Mouse (Mus musculus): ENCODE measurements at regions not wholly inside any gene's neighbourhood (a gene's known extent, or its start where the extent isn't known, plus 50 kb on each side); places are given as distances from the start of the nearest gene placed in this dataset.
A peak's percentile ranks its signal among the peaks of the same experiment; 100 is the strongest.

DNA sequence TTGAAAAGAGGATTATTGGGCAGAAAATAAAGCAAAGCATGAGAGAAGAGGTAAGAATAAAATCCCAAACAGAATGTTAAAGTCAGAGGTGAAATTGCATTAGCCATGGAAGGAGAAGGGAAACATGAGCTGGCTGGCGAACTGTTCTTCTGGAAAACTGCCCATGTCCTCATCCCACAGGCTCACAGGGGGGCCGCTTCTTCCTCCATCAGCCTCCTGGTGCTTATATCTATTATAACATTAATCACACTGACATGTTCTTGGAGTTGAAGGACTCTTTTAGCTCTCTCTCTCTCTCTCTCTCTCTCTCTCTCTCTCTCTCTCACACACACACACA lies 293.4 kb upstream of the Chrm3 start:
- Histone ChIP-seq H3K36me3 (ENCODE audit: control insufficient read depth, insufficient read depth) (no peaks in the 10 kb centered on the region), H3K4me3 (no peak overlapping the region), H3K27me3 (ENCODE audit: control insufficient read depth, insufficient read depth, insufficient read length) (no peaks in the 10 kb centered on the region), H3K4me2 (ENCODE audit: low read depth) (peak overlapping the region; percentile 68), H3ac (ENCODE audit: control insufficient read depth, insufficient read length) (no peak overlapping the region), H3K79me2 (ENCODE audit: control insufficient read depth, insufficient read depth) (no peaks in the 10 kb centered on the region)
- TF ChIP-seq REST (IDR thresholded peaks at IDR 0.05; ENCODE audit: insufficient read depth, insufficient read length) (no peak), TCF12 (IDR thresholded peaks at IDR 0.05; ENCODE audit: insufficient read depth, poor library complexity, severe bottlenecking) (no peak), CEBPB (IDR thresholded peaks at IDR 0.05; ENCODE audit: insufficient read depth, poor library complexity, severe bottlenecking) (no peak), TCF3 (IDR thresholded peaks at IDR 0.05; ENCODE audit: insufficient read length, low read depth) (no peak), E2F4 (IDR thresholded peaks at IDR 0.05; ENCODE audit: insufficient read depth) (no peak), POLR2A (IDR thresholded peaks at IDR 0.05; ENCODE audit: insufficient read length, low read depth) (no peak), MYOG (IDR thresholded peaks at IDR 0.05; ENCODE audit: control insufficient read depth in 1 of 3, insufficient read depth in 1 of 3, insufficient read length in 2 of 3, low read depth in 2 of 3) (no peak), MYOD1 (IDR thresholded peaks at IDR 0.05; ENCODE audit: control insufficient read depth in 1 of 3, insufficient read length in 2 of 3, low read depth in 2 of 3) (no peak), USF1 (IDR thresholded peaks at IDR 0.05; ENCODE audit: low read depth) (no peak), MAX (IDR thresholded peaks at IDR 0.05; ENCODE audit: low read depth) (no peak), POLR2AphosphoS2 (IDR thresholded peaks at IDR 0.05; ENCODE audit: insufficient read length, low read depth) (no peak), SRF (IDR thresholded peaks at IDR 0.05; ENCODE audit: control insufficient read depth, insufficient read length, low read depth) (no peak)

DNA sequence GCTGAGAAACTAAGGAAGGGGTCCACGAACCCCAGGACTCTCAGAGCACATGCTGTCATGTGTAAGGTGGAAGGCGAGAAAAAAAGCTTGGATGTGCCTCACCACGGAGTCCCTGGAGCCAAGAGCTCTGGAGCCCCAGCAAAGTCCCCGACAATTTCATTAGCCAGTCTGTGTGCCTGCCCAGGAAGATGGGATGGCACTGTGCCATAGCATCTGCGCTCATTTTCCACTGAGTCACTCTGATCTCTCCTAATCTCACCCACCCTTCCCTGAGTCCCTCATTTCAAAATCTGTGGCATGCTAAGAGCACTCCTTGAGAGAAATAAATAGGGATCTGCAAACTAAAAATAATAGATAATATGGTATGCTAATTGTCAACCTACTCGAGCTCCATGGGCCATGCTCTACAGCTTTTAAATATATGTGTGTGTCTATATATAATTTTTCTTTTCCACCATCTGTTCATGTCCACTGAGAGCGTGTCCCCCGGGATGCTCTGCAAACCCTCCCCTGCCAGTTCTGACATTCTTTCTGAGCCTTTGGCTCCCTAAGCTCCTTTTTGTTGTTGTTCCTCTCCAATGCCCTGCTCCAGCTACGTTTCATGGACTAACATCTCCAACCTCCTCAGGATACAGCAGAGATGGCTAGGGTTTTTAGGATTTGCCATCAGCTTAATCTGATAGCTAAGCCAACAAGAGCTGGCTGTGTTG lies 292.9 kb upstream of the Chrm3 start:
- Histone ChIP-seq H3ac (ENCODE audit: control insufficient read depth, insufficient read length) (no peak overlapping the region), H3K27me3 (ENCODE audit: control insufficient read depth, insufficient read depth, insufficient read length) (no peaks in the 10 kb centered on the region), H3K79me2 (ENCODE audit: control insufficient read depth, insufficient read depth) (no peaks in the 10 kb centered on the region), H3K4me3 (no peak overlapping the region), H3K36me3 (ENCODE audit: control insufficient read depth, insufficient read depth) (no peaks in the 10 kb centered on the region), H3K4me2 (ENCODE audit: low read depth) (peak overlapping the region; percentile 68)
- TF ChIP-seq MYOD1 (IDR thresholded peaks at IDR 0.05; ENCODE audit: control insufficient read depth in 1 of 3, insufficient read length in 2 of 3, low read depth in 2 of 3) (peak in 1 of 3 experiments; percentile 30), MYOG (IDR thresholded peaks at IDR 0.05; ENCODE audit: control insufficient read depth in 1 of 3, insufficient read depth in 1 of 3, insufficient read length in 2 of 3, low read depth in 2 of 3) (no peak)

DNA sequence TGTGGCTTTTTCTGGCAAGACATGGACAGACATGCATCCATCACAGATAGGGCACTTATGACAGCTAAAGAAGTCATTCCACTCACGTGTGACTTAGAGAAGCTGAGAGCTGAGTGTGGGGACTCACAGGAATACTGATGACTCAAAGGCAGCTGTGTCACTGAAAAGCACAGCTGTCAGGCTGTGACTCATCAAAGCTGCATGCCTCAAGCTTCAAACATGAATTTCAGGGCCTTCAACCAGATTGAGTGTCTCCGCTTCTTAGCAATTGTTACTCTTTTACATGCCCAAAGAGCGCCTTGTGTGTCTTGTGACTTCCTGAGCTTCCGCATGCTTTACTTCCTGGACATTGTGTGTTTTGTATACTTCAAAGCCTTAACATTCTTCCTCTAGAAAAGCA lies 276.2 kb upstream of the Chrm3 start:
- no peaks in the 10 kb centered on the region for H3K36me3 ChIP-seq (ENCODE audit: control insufficient read depth, insufficient read depth)
- H3K79me2 ChIP-seq (ENCODE audit: control insufficient read depth, insufficient read depth): no peaks in the 10 kb centered on the region
- TF ChIP-seq MYOG (IDR thresholded peaks at IDR 0.05; ENCODE audit: control insufficient read depth in 1 of 3, insufficient read depth in 1 of 3, insufficient read length in 2 of 3, low read depth in 2 of 3) (peak; percentile 55 to 95 (median 91)), CEBPB (IDR thresholded peaks at IDR 0.05; ENCODE audit: insufficient read depth, poor library complexity, severe bottlenecking) (no peak), TCF3 (IDR thresholded peaks at IDR 0.05; ENCODE audit: insufficient read length, low read depth) (peak; percentile 84), MAX (IDR thresholded peaks at IDR 0.05; ENCODE audit: low read depth) (no peak), USF1 (IDR thresholded peaks at IDR 0.05; ENCODE audit: low read depth) (no peak), E2F4 (IDR thresholded peaks at IDR 0.05; ENCODE audit: insufficient read depth) (no peak), TCF12 (IDR thresholded peaks at IDR 0.05; ENCODE audit: insufficient read depth, poor library complexity, severe bottlenecking) (peak; percentile 86), MYOD1 (IDR thresholded peaks at IDR 0.05; ENCODE audit: control insufficient read depth in 1 of 3, insufficient read length in 2 of 3, low read depth in 2 of 3) (peak; percentile 82 to 98 (median 96)), POLR2AphosphoS2 (IDR thresholded peaks at IDR 0.05; ENCODE audit: insufficient read length, low read depth) (no peak), REST (IDR thresholded peaks at IDR 0.05; ENCODE audit: insufficient read depth, insufficient read length) (no peak), SRF (IDR thresholded peaks at IDR 0.05; ENCODE audit: control insufficient read depth, insufficient read length, low read depth) (no peak), POLR2A (IDR thresholded peaks at IDR 0.05; ENCODE audit: insufficient read length, low read depth) (no peak)
- no peaks in the 10 kb centered on the region for H3K27me3 ChIP-seq (ENCODE audit: control insufficient read depth, insufficient read depth, insufficient read length)
- H3K4me2 ChIP-seq (ENCODE audit: low read depth): peak overlapping the region; percentile 52
- H3K4me3 ChIP-seq: no peak overlapping the region
- no peak overlapping the region for H3ac ChIP-seq (ENCODE audit: control insufficient read depth, insufficient read length)

DNA sequence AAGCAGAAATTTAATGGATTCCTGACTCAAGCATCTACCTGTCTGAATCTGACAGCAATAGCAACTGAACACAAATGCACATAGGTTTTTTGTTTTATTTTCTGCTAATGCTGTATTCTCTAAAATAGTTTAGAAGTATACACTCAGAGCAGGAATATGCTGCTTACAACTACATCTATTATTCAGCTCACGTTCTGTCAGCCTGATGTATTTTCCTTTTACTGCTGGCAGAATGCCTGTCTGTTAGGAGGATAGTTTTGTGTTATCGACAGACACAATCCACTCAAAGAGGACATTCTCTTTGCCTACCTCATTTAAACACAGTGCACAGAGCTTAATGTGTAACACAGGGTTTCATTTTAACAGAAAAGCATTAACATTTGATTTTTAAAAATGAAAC lies 269.8 kb upstream of the Chrm3 start:
- H3K4me2 ChIP-seq (ENCODE audit: low read depth): no peak overlapping the region
- H3K79me2 ChIP-seq (ENCODE audit: control insufficient read depth, insufficient read depth): no peaks in the 10 kb centered on the region
- no peaks in the 10 kb centered on the region for H3K36me3 ChIP-seq (ENCODE audit: control insufficient read depth, insufficient read depth)
- H3ac ChIP-seq (ENCODE audit: control insufficient read depth, insufficient read length): no peak overlapping the region
- no peak overlapping the region for H3K4me3 ChIP-seq
- no peaks in the 10 kb centered on the region for H3K27me3 ChIP-seq (ENCODE audit: control insufficient read depth, insufficient read depth, insufficient read length)
- TF ChIP-seq POLR2A (IDR thresholded peaks at IDR 0.05; ENCODE audit: insufficient read length, low read depth) (no peak), MYOG (IDR thresholded peaks at IDR 0.05; ENCODE audit: control insufficient read depth in 1 of 3, insufficient read depth in 1 of 3, insufficient read length in 2 of 3, low read depth in 2 of 3) (no peak), USF1 (IDR thresholded peaks at IDR 0.05; ENCODE audit: low read depth) (no peak), CEBPB (IDR thresholded peaks at IDR 0.05; ENCODE audit: insufficient read depth, poor library complexity, severe bottlenecking) (no peak), E2F4 (IDR thresholded peaks at IDR 0.05; ENCODE audit: insufficient read depth) (no peak), MYOD1 (IDR thresholded peaks at IDR 0.05; ENCODE audit: control insufficient read depth in 1 of 3, insufficient read length in 2 of 3, low read depth in 2 of 3) (no peak), POLR2AphosphoS2 (IDR thresholded peaks at IDR 0.05; ENCODE audit: insufficient read length, low read depth) (no peak), REST (IDR thresholded peaks at IDR 0.05; ENCODE audit: insufficient read depth, insufficient read length) (no peak), TCF12 (IDR thresholded peaks at IDR 0.05; ENCODE audit: insufficient read depth, poor library complexity, severe bottlenecking) (no peak), MAX (IDR thresholded peaks at IDR 0.05; ENCODE audit: low read depth) (no peak)

DNA sequence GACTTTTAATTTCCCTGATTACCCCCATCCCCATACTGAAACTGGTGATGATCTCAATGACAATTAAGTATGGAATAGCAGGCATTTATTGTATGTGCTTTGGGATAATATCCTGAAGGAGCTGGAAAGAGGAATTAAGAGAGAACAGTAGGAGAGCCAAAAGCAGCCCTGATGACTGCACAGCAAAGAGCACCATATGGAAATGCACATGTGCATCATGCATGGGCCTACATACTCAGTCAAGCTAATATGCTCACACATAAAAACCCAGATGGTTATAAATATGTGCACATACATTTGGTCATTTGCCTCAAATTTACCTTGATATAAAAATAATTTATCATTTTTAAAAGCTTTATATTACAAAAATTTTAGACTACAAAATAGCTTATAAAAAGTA lies 259.0 kb upstream of the Chrm3 start:
- Histone ChIP-seq H3K4me2 (ENCODE audit: low read depth) (no peak overlapping the region), H3K79me2 (ENCODE audit: control insufficient read depth, insufficient read depth) (no peaks in the 10 kb centered on the region), H3K36me3 (ENCODE audit: control insufficient read depth, insufficient read depth) (no peaks in the 10 kb centered on the region), H3K4me3 (no peak overlapping the region), H3K27me3 (ENCODE audit: control insufficient read depth, insufficient read depth, insufficient read length) (no peaks in the 10 kb centered on the region), H3ac (ENCODE audit: control insufficient read depth, insufficient read length) (no peak overlapping the region)
- TF ChIP-seq CEBPB (IDR thresholded peaks at IDR 0.05; ENCODE audit: insufficient read depth, poor library complexity, severe bottlenecking) (no peak), MYOG (IDR thresholded peaks at IDR 0.05; ENCODE audit: control insufficient read depth in 1 of 3, insufficient read depth in 1 of 3, insufficient read length in 2 of 3, low read depth in 2 of 3) (no peak), MYOD1 (IDR thresholded peaks at IDR 0.05; ENCODE audit: control insufficient read depth in 1 of 3, insufficient read length in 2 of 3, low read depth in 2 of 3) (no peak), TCF3 (IDR thresholded peaks at IDR 0.05; ENCODE audit: insufficient read length, low read depth) (no peak), E2F4 (IDR thresholded peaks at IDR 0.05; ENCODE audit: insufficient read depth) (no peak)
